Mouse (Mus musculus) ovary, adult 2 months (tissue): ENCODE measurements around the gene Prkg2. TPM values are rescaled to one million over a fixed set of nuclear protein-coding genes. Genes with fewer than 3 reads are reported as not detected.

Experiments used
- polyA plus RNA-seq: library from polyadenylated mRNA; depleted of rRNA; stranded (reverse); fragments of >200 nt; gene quantifications from 2 replicates; pipeline ENCODE4 v1.2.3, GENCODE M21; 2012; rRNA removed

Gene Prkg2
- 0.47 and 0.55 TPM in 2 replicates for polyA plus RNA-seq

GRCm38 (mm10) chr5:99036596-99037441 lies at the start of gene Prkg2:
Gene Prkg2 (minus strand): TSS chr5:99037351.

Other genes starting within 250 kb of the Prkg2 start
- 28.1 and 31.4 TPM in 2 replicates for gene Bmp3, start 182.9 kb downstream of the Prkg2 start, polyA plus RNA-seq